Mouse (Mus musculus): Measurements from ENCODE around the gene Rnaseh2a.

- TF ChIP-seq CTCF (IDR thresholded peaks at IDR 0.05; ENCODE audit: low read depth, low read length) (no peak), POLR2A (IDR thresholded peaks at IDR 0.05; ENCODE audit: extremely low read depth, insufficient read depth, low read length) (no peak)
These were observed 27.4 kb upstream of the Rnaseh2a start for GRCm38 (mm10) chr8:84996978-84997377.
